Mouse (Mus musculus): ENCODE measurements around the gene Dmpk. TPM values are rescaled to one million over a fixed set of nuclear protein-coding genes. Genes with fewer than 3 reads are reported as not detected.

The Dmpk gene
- polyA plus RNA-seq, 1 experiment from 2014 or later, result 13.9 TPM

DNA sequence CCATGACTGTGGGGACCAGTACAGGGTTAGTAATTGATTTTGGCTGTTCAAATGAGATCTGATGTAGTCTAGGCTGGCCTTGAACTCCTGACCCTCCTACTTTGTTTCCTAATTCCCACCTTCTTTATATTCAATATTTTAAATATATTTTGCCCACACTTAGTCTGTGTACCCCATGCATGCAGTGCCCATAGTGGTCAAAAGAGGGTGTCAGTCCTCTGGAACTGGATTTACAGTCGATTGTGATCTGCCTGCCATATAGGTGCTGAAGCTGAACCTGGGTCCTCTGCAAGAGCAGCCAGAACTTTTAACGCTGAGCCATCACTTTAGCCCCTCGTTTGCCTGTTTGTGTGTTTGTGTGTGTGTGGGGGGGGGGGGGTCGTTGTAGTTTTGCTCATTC, 47.0 kb downstream of the Dmpk start:
- Histone ChIP-seq H3K4me2 (peak overlapping the region; percentile 71), H3K27me3 (replicated peaks; ENCODE audit: control insufficient read depth, insufficient read depth, low read length) (no peaks in the 10 kb centered on the region), H3K9me3 (ENCODE audit: control insufficient read depth, low read length) (no peaks in the 10 kb centered on the region), H3K4me3 (ENCODE audit: low read depth, low read length) (peak overlapping the region; percentile 44), H3K9ac (ENCODE audit: low read depth, low read length) (no peak overlapping the region), H3K27ac (ENCODE audit: low read depth, low read length) (peak overlapping the region; percentile 1), H3K36me3 (ENCODE audit: control insufficient read depth, insufficient read depth, low read length) (peaks cover 4% of the 10 kb centered on the region), H3K4me1 (replicated peaks; ENCODE audit: control insufficient read depth, insufficient read depth, low read length) (peaks cover 10% of the 10 kb centered on the region; the same call in 1 of the 2 replicates)
- DNase-seq (ENCODE audit: low spot score) (no peak), ATAC-seq (replicated peaks; ENCODE audit: low FRiP score) (no peak)
- WGBS, result 27% methylated on average over 4 of the region's 4 CpGs

DNA sequence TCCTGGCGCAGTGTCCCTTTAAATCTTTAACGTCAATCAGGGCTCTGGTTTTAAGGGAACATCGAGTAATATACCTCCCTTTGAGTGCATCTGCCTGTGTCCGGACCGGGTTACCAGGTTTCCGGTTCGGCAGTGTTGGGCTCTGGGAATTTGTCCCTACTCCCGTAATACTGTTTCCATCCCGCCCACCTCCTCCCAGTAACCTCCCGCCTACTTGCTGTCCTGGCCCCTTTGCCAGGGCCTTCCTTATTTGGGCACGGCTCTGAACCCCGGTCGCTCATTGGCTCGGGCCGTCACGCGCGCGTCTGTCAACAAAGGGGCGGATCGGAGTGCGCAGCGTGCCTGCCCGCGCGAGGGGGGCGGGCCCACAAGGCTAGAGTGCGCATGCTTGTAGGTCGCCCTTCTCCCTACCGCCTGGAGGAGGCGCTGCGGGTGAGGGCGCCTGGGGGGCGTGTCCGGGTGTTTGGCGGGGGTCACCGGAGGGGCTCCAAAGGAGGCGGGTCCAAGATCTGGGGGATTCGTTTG, 47.7 kb downstream of the Dmpk start:
- peak overlapping the region; percentile 1; the same call in 1 of the 2 replicates for H3K27ac ChIP-seq (ENCODE audit: low read depth, low read length)
- no peaks in the 10 kb centered on the region for H3K27me3 ChIP-seq (replicated peaks; ENCODE audit: control insufficient read depth, insufficient read depth, low read length)
- H3K4me2 ChIP-seq, result peak overlapping the region; percentile 71
- DNase-seq (ENCODE audit: low spot score) (peak; percentile 97), ATAC-seq (replicated peaks; ENCODE audit: low FRiP score) (peak; percentile 97)
- no peak overlapping the region; the same call in 1 of the 2 replicates for H3K9ac ChIP-seq (ENCODE audit: low read depth, low read length)
- H3K4me1 ChIP-seq (replicated peaks; ENCODE audit: control insufficient read depth, insufficient read depth, low read length), result peaks cover 10% of the 10 kb centered on the region; the same call in 1 of the 2 replicates
- H3K36me3 ChIP-seq (ENCODE audit: control insufficient read depth, insufficient read depth, low read length), result peaks cover 11% of the 10 kb centered on the region
- H3K4me3 ChIP-seq (ENCODE audit: low read depth, low read length), result peak overlapping the region; percentile 44
- WGBS, result under 1% methylated on average over 39 of the region's 39 CpGs
- H3K9me3 ChIP-seq (ENCODE audit: control insufficient read depth, low read length), result no peaks in the 10 kb centered on the region

DNA sequence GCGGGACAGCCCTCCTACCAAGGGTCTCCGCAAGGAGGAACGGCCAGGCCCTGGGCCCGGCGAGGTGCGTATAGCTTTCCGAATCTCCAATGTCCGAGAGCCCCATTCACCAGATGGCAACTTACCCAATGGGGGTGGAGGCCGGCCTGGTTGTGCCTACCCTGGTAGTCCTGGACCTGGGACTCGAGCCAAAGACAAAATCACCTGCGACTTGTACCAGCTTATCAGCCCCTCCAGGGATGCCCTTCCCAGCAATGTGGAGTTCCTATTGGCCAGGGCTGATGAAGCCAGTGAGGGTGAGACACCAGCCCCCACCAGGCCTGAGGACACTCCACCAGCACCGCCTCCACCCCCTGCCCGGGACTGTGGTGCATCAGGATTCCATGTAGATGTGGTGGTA, 52.5 kb downstream of the Dmpk start:
- no peaks in the 10 kb centered on the region for H3K9me3 ChIP-seq (ENCODE audit: control insufficient read depth, low read length)
- 95% methylated on average over 13 of the region's 13 CpGs for WGBS
- H3K27ac ChIP-seq (ENCODE audit: low read depth, low read length), result no peak overlapping the region
- peaks cover 38% of the 10 kb centered on the region for H3K36me3 ChIP-seq (ENCODE audit: control insufficient read depth, insufficient read depth, low read length)
- H3K27me3 ChIP-seq (replicated peaks; ENCODE audit: control insufficient read depth, insufficient read depth, low read length), result no peaks in the 10 kb centered on the region
- no peak overlapping the region for H3K4me3 ChIP-seq (ENCODE audit: low read depth, low read length)
- H3K9ac ChIP-seq (ENCODE audit: low read depth, low read length), result no peak overlapping the region
- DNase-seq (ENCODE audit: low spot score), result no peak
- peaks cover 4% of the 10 kb centered on the region; the same call in 1 of the 2 replicates for H3K4me1 ChIP-seq (replicated peaks; ENCODE audit: control insufficient read depth, insufficient read depth, low read length)
- ATAC-seq (replicated peaks; ENCODE audit: low FRiP score), result no peak
- no peak overlapping the region for H3K4me2 ChIP-seq

DNA sequence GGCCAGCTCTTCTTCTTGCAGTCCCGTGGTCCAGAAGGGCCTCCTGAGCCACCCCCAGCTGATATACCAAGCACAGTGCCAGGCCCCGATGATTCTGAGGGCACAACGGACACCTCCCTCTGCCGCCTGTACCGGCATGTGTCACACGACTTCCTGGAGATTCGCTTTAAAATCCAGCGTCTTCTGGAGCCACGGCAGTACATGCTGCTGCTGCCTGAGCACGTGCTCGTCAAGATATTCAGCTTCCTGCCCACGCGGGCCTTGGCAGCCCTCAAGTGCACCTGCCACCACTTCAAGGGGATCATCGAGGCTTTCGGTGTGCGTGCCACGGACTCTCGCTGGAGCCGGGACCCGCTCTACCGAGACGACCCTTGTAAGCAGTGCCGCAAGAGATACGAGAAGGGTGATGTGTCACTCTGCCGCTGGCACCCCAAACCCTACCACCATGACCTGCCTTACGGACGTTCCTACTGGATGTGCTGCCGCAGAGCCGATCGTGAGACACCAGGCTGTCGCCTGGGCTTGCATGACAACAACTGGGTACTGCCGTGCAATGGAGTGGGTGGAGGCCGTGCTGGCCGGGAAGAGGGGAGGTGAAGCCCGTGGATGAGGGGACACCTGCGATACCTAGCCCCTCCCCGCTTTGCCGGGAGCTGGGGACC, 53.2 kb downstream of the Dmpk start:
- Histone ChIP-seq H3K36me3 (ENCODE audit: control insufficient read depth, insufficient read depth, low read length) (peaks cover 38% of the 10 kb centered on the region), H3K27me3 (replicated peaks; ENCODE audit: control insufficient read depth, insufficient read depth, low read length) (no peaks in the 10 kb centered on the region), H3K27ac (ENCODE audit: low read depth, low read length) (no peak overlapping the region), H3K4me3 (ENCODE audit: low read depth, low read length) (no peak overlapping the region), H3K9ac (ENCODE audit: low read depth, low read length) (no peak overlapping the region), H3K4me1 (replicated peaks; ENCODE audit: control insufficient read depth, insufficient read depth, low read length) (peaks cover 1% of the 10 kb centered on the region; the same call in 1 of the 2 replicates), H3K4me2 (no peak overlapping the region), H3K9me3 (ENCODE audit: control insufficient read depth, low read length) (no peaks in the 10 kb centered on the region)
- no peak for ATAC-seq (replicated peaks; ENCODE audit: low FRiP score)
- DNase-seq (ENCODE audit: low spot score), result no peak
- WGBS, result 92% methylated on average over 38 of the region's 38 CpGs

DNA sequence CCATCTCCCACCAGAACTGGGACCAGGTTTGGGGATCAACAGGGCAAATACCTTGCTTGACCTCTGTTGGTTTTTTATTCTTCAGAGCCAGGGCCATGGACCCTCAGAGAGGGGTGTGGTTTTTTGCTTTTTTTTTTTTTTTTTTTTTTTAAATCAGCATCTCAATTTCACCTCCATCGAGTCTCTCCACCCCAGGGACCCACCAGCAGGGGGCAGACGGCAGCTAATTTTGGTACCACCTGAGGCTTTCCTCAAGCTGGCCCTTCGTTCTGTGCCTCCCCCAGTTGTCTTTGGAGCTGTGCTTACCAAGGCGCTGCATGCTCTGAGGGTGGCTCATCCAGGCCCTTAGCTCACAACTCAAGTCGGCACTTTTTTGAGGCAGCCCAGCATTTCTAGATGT, 53.7 kb downstream of the Dmpk start:
- Histone ChIP-seq H3K27me3 (replicated peaks; ENCODE audit: control insufficient read depth, insufficient read depth, low read length) (no peaks in the 10 kb centered on the region), H3K4me1 (replicated peaks; ENCODE audit: control insufficient read depth, insufficient read depth, low read length) (no peaks in the 10 kb centered on the region), H3K4me2 (no peak overlapping the region), H3K27ac (ENCODE audit: low read depth, low read length) (no peak overlapping the region), H3K4me3 (ENCODE audit: low read depth, low read length) (no peak overlapping the region), H3K9ac (ENCODE audit: low read depth, low read length) (no peak overlapping the region), H3K36me3 (ENCODE audit: control insufficient read depth, insufficient read depth, low read length) (peaks cover 38% of the 10 kb centered on the region), H3K9me3 (ENCODE audit: control insufficient read depth, low read length) (no peaks in the 10 kb centered on the region)
- ATAC-seq (replicated peaks; ENCODE audit: low FRiP score) (no peak), DNase-seq (ENCODE audit: low spot score) (no peak)
- WGBS, result 56% methylated on average over 5 of the region's 5 CpGs

Small RNA genes within 50 kb of the gene (microRNA-seq; reads per million reads assigned to microRNA genes)
- gene Mir3100 (ENCODE audit: borderline number of aligned reads), result not detected

Other genes starting within 250 kb of the Dmpk start
- 0.21 and 0.26 TPM in 2 replicates for gene Mill2, start 243.9 kb upstream of the Dmpk start, polyA plus RNA-seq (2014; fragmentation: Nextera tagmentation; extraction: Ambion mirVana)
- gene Pglyrp1, start 212.5 kb upstream of the Dmpk start, polyA plus RNA-seq (2014; fragmentation: Nextera tagmentation; extraction: Ambion mirVana), result 7.9 TPM in 2 replicates
- 20.8 and 21.1 TPM in 2 replicates for gene Ccdc61, start 173.4 kb upstream of the Dmpk start, polyA plus RNA-seq (2014; fragmentation: Nextera tagmentation; extraction: Ambion mirVana)
- 0.22 and 0.41 TPM in 2 replicates for gene Nova2, start 158.0 kb upstream of the Dmpk start, polyA plus RNA-seq (2014; fragmentation: Nextera tagmentation; extraction: Ambion mirVana)
- gene Nanos2, start 96.4 kb upstream of the Dmpk start, polyA plus RNA-seq (2014; fragmentation: Nextera tagmentation; extraction: Ambion mirVana), result not detected in 2 replicates
- gene Mypop, start 92.6 kb upstream of the Dmpk start, polyA plus RNA-seq (2014; fragmentation: Nextera tagmentation; extraction: Ambion mirVana), result 1.5 and 2.2 TPM in 2 replicates
- 23.3 and 24.9 TPM in 2 replicates for gene Irf2bp1, start 79.8 kb upstream of the Dmpk start, polyA plus RNA-seq (2014; fragmentation: Nextera tagmentation; extraction: Ambion mirVana)
- 29.7 and 32.0 TPM in 2 replicates for gene Foxa3, start 60.3 kb upstream of the Dmpk start, polyA plus RNA-seq (2014; fragmentation: Nextera tagmentation; extraction: Ambion mirVana)
- 26.3 and 28.4 TPM in 2 replicates for gene Sympk, start 59.5 kb upstream of the Dmpk start, polyA plus RNA-seq (2014; fragmentation: Nextera tagmentation; extraction: Ambion mirVana)
- gene Rsph6a, start 29.2 kb upstream of the Dmpk start, polyA plus RNA-seq (2014; fragmentation: Nextera tagmentation; extraction: Ambion mirVana), result not detected in 2 replicates
- 10.2 and 12.8 TPM in 2 replicates for gene Dmwd, start 7.6 kb upstream of the Dmpk start, polyA plus RNA-seq (2014; fragmentation: Nextera tagmentation; extraction: Ambion mirVana)
- 3.7 and 4.3 TPM in 2 replicates for gene Six5, start 10.7 kb downstream of the Dmpk start, polyA plus RNA-seq (2014; fragmentation: Nextera tagmentation; extraction: Ambion mirVana)
- gene Gm4969, start 34.5 kb downstream of the Dmpk start, polyA plus RNA-seq (2014; fragmentation: Nextera tagmentation; extraction: Ambion mirVana), result 1.2 and 1.9 TPM in 2 replicates
- gene Fbxo46, start 36.0 kb downstream of the Dmpk start, polyA plus RNA-seq (2014; fragmentation: Nextera tagmentation; extraction: Ambion mirVana), result 9.9 TPM in 2 replicates
- gene Qpctl, start 65.4 kb downstream of the Dmpk start, polyA plus RNA-seq (2014; fragmentation: Nextera tagmentation; extraction: Ambion mirVana), result 7.5 and 9.5 TPM in 2 replicates
- 140 and 158 TPM in 2 replicates for gene Snrpd2, start 65.9 kb downstream of the Dmpk start, polyA plus RNA-seq (2014; fragmentation: Nextera tagmentation; extraction: Ambion mirVana)
- 0.69 and 0.73 TPM in 2 replicates for gene Gipr, start 82.3 kb downstream of the Dmpk start, polyA plus RNA-seq (2014; fragmentation: Nextera tagmentation; extraction: Ambion mirVana)
- 2.7 and 3.8 TPM in 2 replicates for gene Eml2, start 92.6 kb downstream of the Dmpk start, polyA plus RNA-seq (2014; fragmentation: Nextera tagmentation; extraction: Ambion mirVana)
- 1.4 and 1.9 TPM in 2 replicates for gene Gpr4, start 128.7 kb downstream of the Dmpk start, polyA plus RNA-seq (2014; fragmentation: Nextera tagmentation; extraction: Ambion mirVana)
- 31.6 and 33.9 TPM in 2 replicates for gene Opa3, start 144.5 kb downstream of the Dmpk start, polyA plus RNA-seq (2014; fragmentation: Nextera tagmentation; extraction: Ambion mirVana)
- gene Vasp, start 188.0 kb downstream of the Dmpk start, polyA plus RNA-seq (2014; fragmentation: Nextera tagmentation; extraction: Ambion mirVana), result 85.9 and 87.5 TPM in 2 replicates
- not detected in 2 replicates for gene Ppm1n, start 196.2 kb downstream of the Dmpk start, polyA plus RNA-seq (2014; fragmentation: Nextera tagmentation; extraction: Ambion mirVana)
- 8.2 and 11.1 TPM in 2 replicates for gene Rtn2, start 198.8 kb downstream of the Dmpk start, polyA plus RNA-seq (2014; fragmentation: Nextera tagmentation; extraction: Ambion mirVana)
- 0.07 TPM in 1 of 2 replicates, not detected in the other for gene Fosb, start 226.2 kb downstream of the Dmpk start, polyA plus RNA-seq (2014; fragmentation: Nextera tagmentation; extraction: Ambion mirVana)

Measured in liver, embryonic 11.5 days (tissue).